Mouse (Mus musculus) kidney, embryonic 16.5 days (tissue): ENCODE results near the gene Slc22a12. TPM values are rescaled to one million over a fixed set of nuclear protein-coding genes. Genes with fewer than 3 reads are reported as not detected.

ENCODE experiments used
- ATAC-seq: fragments of 200-750 bp; cut with Nextera tagmentation; 2 replicates; pipeline ENCODE4 v1.8.0; 2017; ENCODE audit warnings: moderate TSS enrichment; ENCODE audit not compliant: low FRiP score, low TSS enrichment
- H3K27ac ChIP-seq: fragments of 300-500 bp; sonication (generic); 2 replicates; pipeline ENCODE4 v1.5.1; 2014; ENCODE audit warnings: low read length
- H3K27me3 ChIP-seq: fragments of 300-500 bp; sonication (generic); 2 replicates; pipeline ENCODE4 v1.6.1; 2014; ENCODE audit warnings: low read length, control low read depth, mixed read lengths; ENCODE audit not compliant: insufficient read depth
- H3K36me3 ChIP-seq: fragments of 300-500 bp; sonication (generic); 2 replicates; pipeline ENCODE4 v1.6.1; 2014; ENCODE audit warnings: low read length, control low read depth, mixed read lengths; ENCODE audit not compliant: insufficient read depth
- H3K4me1 ChIP-seq: fragments of 300-500 bp; sonication (generic); 2 replicates; pipeline ENCODE4 v1.6.1; 2014; ENCODE audit warnings: low read length, control low read depth, mixed read lengths; ENCODE audit not compliant: insufficient read depth
- H3K4me2 ChIP-seq: fragments of 300-500 bp; sonication (generic); replicated peaks from 2 replicates; pipeline ENCODE4 v1.6.1; 2014; ENCODE audit warnings: low read depth, low read length
- H3K4me3 ChIP-seq: fragments of 300-500 bp; sonication (generic); 2 replicates; pipeline ENCODE4 v1.5.1; 2014; ENCODE audit warnings: mild to moderate bottlenecking, low read length
- H3K9ac ChIP-seq: fragments of 300-500 bp; sonication (generic); replicated peaks from 2 replicates; pipeline ENCODE4 v1.6.1; 2014; ENCODE audit warnings: low read length
- H3K9me3 ChIP-seq: fragments of 300-500 bp; sonication (generic); 2 replicates; pipeline ENCODE4 v1.6.1; 2016; ENCODE audit warnings: low read length, control low read depth
- WGBS: fragments of 180-500 bp; shearing (Covaris S2); extraction: QIAGEN DNeasy Blood & Tissue Kit; methylation state at CpG from one replicate; pipeline ENCODE4 v1.1.7; 2014; 5-methylcytosine and 5-hydroxymethylcytosine counted together
- polyA plus RNA-seq: library from polyadenylated mRNA; unstranded; fragments of >200 nt; fragmentation: Nextera tagmentation; extraction: Ambion mirVana; gene quantifications from 2 replicates; pipeline ENCODE4 v1.2.1, GENCODE M21; 2015

Gene Slc22a12
- polyA plus RNA-seq, 1 experiment from 2014 or later = 27.4 TPM

- H3K27ac ChIP-seq = no peak overlapping the region
- no peak overlapping the region for H3K4me2 ChIP-seq
- WGBS = 84% methylated on average over 4 of the region's 4 CpGs
- no peaks in the 10 kb centered on the region for H3K36me3 ChIP-seq
- no peak overlapping the region for H3K4me3 ChIP-seq
- no peaks in the 10 kb centered on the region for H3K27me3 ChIP-seq
- H3K9ac ChIP-seq = no peak overlapping the region
- peaks cover 36% of the 10 kb centered on the region for H3K4me1 ChIP-seq
- no peak for ATAC-seq
- H3K9me3 ChIP-seq = no peaks in the 10 kb centered on the region
Measured at GRCm38 (mm10) chr19:6525023-6525422, 17.8 kb downstream of the Slc22a12 start.

GRCm38 (mm10) chr19:6522289-6522688, 20.5 kb downstream of the Slc22a12 start:
- Histone ChIP-seq H3K27ac (no peak overlapping the region), H3K4me2 (no peak overlapping the region), H3K27me3 (no peaks in the 10 kb centered on the region), H3K4me3 (no peak overlapping the region), H3K4me1 (peaks cover 12% of the 10 kb centered on the region; the same call in 1 of the 2 replicates), H3K9ac (no peak overlapping the region), H3K36me3 (no peaks in the 10 kb centered on the region), H3K9me3 (no peaks in the 10 kb centered on the region)
- 89% methylated on average over 14 of the region's 14 CpGs for WGBS
- ATAC-seq = no peak

- H3K27me3 ChIP-seq = no peaks in the 10 kb centered on the region
- peaks cover 12% of the 10 kb centered on the region; the same call in 1 of the 2 replicates for H3K4me1 ChIP-seq
- no peaks in the 10 kb centered on the region for H3K9me3 ChIP-seq
- no peak overlapping the region for H3K27ac ChIP-seq
- WGBS = 45% methylated on average over 3 of the region's 3 CpGs
- no peak overlapping the region for H3K4me3 ChIP-seq
- no peaks in the 10 kb centered on the region for H3K36me3 ChIP-seq
- no peak overlapping the region for H3K9ac ChIP-seq
- ATAC-seq = no peak
- no peak overlapping the region for H3K4me2 ChIP-seq
Measured at GRCm38 (mm10) chr19:6521630-6522029, 21.2 kb downstream of the Slc22a12 start.

GRCm38 (mm10) chr19:6519483-6519882, 23.3 kb downstream of the Slc22a12 start:
- Histone ChIP-seq H3K4me3 (no peak overlapping the region), H3K4me2 (no peak overlapping the region), H3K4me1 (peaks cover 10% of the 10 kb centered on the region; the same call in 1 of the 2 replicates), H3K9ac (no peak overlapping the region), H3K27ac (no peak overlapping the region), H3K27me3 (peaks cover 1% of the 10 kb centered on the region; the same call in 1 of the 2 replicates), H3K9me3 (no peaks in the 10 kb centered on the region), H3K36me3 (no peaks in the 10 kb centered on the region)
- no peak for ATAC-seq
- 63% methylated on average over 2 of the region's 2 CpGs for WGBS

GRCm38 (mm10) chr19:6518601-6519000, 24.2 kb downstream of the Slc22a12 start:
- Histone ChIP-seq H3K27ac (no peak overlapping the region), H3K27me3 (peaks cover 6% of the 10 kb centered on the region; the same call in 1 of the 2 replicates), H3K9me3 (no peaks in the 10 kb centered on the region), H3K4me2 (no peak overlapping the region), H3K9ac (no peak overlapping the region), H3K4me3 (no peak overlapping the region), H3K36me3 (no peaks in the 10 kb centered on the region), H3K4me1 (peaks cover 7% of the 10 kb centered on the region; the same call in 1 of the 2 replicates)
- ATAC-seq = no peak
- WGBS = 52% methylated on average over 5 of the region's 5 CpGs

- no peak overlapping the region for H3K4me2 ChIP-seq
- H3K9ac ChIP-seq = no peak overlapping the region
- 65% methylated on average over 8 of the region's 8 CpGs for WGBS
- ATAC-seq = no peak
- no peaks in the 10 kb centered on the region for H3K36me3 ChIP-seq
- H3K27me3 ChIP-seq = peaks cover 10% of the 10 kb centered on the region; the same call in 1 of the 2 replicates
- H3K27ac ChIP-seq = no peak overlapping the region
- peaks cover 10% of the 10 kb centered on the region for H3K4me1 ChIP-seq
- H3K4me3 ChIP-seq = no peak overlapping the region
- H3K9me3 ChIP-seq = no peaks in the 10 kb centered on the region
Measured at GRCm38 (mm10) chr19:6516153-6516552, 26.7 kb downstream of the Slc22a12 start.

- WGBS = 62% methylated on average over 5 of the region's 5 CpGs
- Histone ChIP-seq H3K36me3 (no peaks in the 10 kb centered on the region), H3K9ac (no peak overlapping the region), H3K27me3 (peaks cover 10% of the 10 kb centered on the region; the same call in 1 of the 2 replicates), H3K4me1 (peaks cover 10% of the 10 kb centered on the region), H3K27ac (no peak overlapping the region), H3K4me2 (no peak overlapping the region), H3K4me3 (no peak overlapping the region), H3K9me3 (no peaks in the 10 kb centered on the region)
- ATAC-seq = no peak
Measured at GRCm38 (mm10) chr19:6515448-6515847, 27.4 kb downstream of the Slc22a12 start.

GRCm38 (mm10) chr19:6514940-6515339, 27.9 kb downstream of the Slc22a12 start:
- Histone ChIP-seq H3K36me3 (no peaks in the 10 kb centered on the region), H3K27ac (no peak overlapping the region), H3K9me3 (no peaks in the 10 kb centered on the region), H3K4me1 (peaks cover 10% of the 10 kb centered on the region), H3K4me2 (no peak overlapping the region), H3K27me3 (peaks cover 10% of the 10 kb centered on the region; the same call in 1 of the 2 replicates), H3K4me3 (no peak overlapping the region), H3K9ac (no peak overlapping the region)
- no peak for ATAC-seq
- WGBS = 56% methylated on average over 6 of the region's 6 CpGs

GRCm38 (mm10) chr19:6513389-6514139, 29.3 kb downstream of the Slc22a12 start:
- WGBS = 10% methylated on average over 15 of the region's 15 CpGs
- H3K27me3 ChIP-seq = peaks cover 10% of the 10 kb centered on the region; the same call in 1 of the 2 replicates
- no peak overlapping the region for H3K4me2 ChIP-seq
- no peak for ATAC-seq
- no peak overlapping the region for H3K4me3 ChIP-seq
- no peak overlapping the region for H3K27ac ChIP-seq
- peaks cover 7% of the 10 kb centered on the region for H3K4me1 ChIP-seq
- H3K9me3 ChIP-seq = no peaks in the 10 kb centered on the region
- H3K9ac ChIP-seq = no peak overlapping the region
- no peaks in the 10 kb centered on the region for H3K36me3 ChIP-seq

- H3K27me3 ChIP-seq = peaks cover 18% of the 10 kb centered on the region; the same call in 1 of the 2 replicates
- no peak overlapping the region for H3K4me3 ChIP-seq
- H3K36me3 ChIP-seq = no peaks in the 10 kb centered on the region
- no peak overlapping the region for H3K4me2 ChIP-seq
- H3K9me3 ChIP-seq = no peaks in the 10 kb centered on the region
- H3K4me1 ChIP-seq = peaks cover 6% of the 10 kb centered on the region
- H3K9ac ChIP-seq = no peak overlapping the region
- 83% methylated on average over 2 of the region's 2 CpGs for WGBS
- ATAC-seq = no peak
- no peak overlapping the region for H3K27ac ChIP-seq
Measured at GRCm38 (mm10) chr19:6510546-6510945, 32.3 kb downstream of the Slc22a12 start.
